Mouse (Mus musculus) heart, embryonic 14.5 days (tissue): ENCODE measurements around the gene Slc16a2. TPM values are rescaled to one million over a fixed set of nuclear protein-coding genes. Genes with fewer than 3 reads are reported as not detected.

Experiments
- ATAC-seq: fragments of 200-750 bp; cut with Nextera tagmentation; 2 replicates; pipeline ENCODE4 v1.8.0; 2017; ENCODE audit warnings: low read depth, moderate TSS enrichment; ENCODE audit not compliant: insufficient number of reproducible peaks, insufficient read depth, low FRiP score
- H3K27ac ChIP-seq, 2 experiments: fragments of 200-500 bp in 1 of 2; fragments of 300-500 bp in 1 of 2; sonication (generic) in 1 of 2; replicated peaks in 1 of 2; 2 replicates each; pipeline ENCODE4 v1.5.1; 2012 to 2014; ENCODE audit warnings: low read depth in 2 of 2, low read length in 2 of 2, control low read depth in 1 of 2, mild to moderate bottlenecking in 1 of 2, mixed read lengths in 1 of 2; ENCODE audit not compliant: control insufficient read depth in 1 of 2, insufficient read depth in 1 of 2
- H3K27me3 ChIP-seq: fragments of 300-500 bp; sonication (generic); 2 replicates; pipeline ENCODE4 v1.6.1; 2014; ENCODE audit warnings: mild to moderate bottlenecking, low read length, control low read depth; ENCODE audit not compliant: control insufficient read depth, insufficient read depth
- H3K36me3 ChIP-seq: fragments of 300-500 bp; sonication (generic); 2 replicates; pipeline ENCODE4 v1.6.1; 2014; ENCODE audit warnings: mild to moderate bottlenecking, control low read depth, low read length, mixed read lengths; ENCODE audit not compliant: control insufficient read depth, insufficient read depth
- H3K4me1 ChIP-seq, 2 experiments: fragments of 200-500 bp in 1 of 2; fragments of 300-500 bp in 1 of 2; sonication (generic) in 1 of 2; 2 replicates each; pipeline ENCODE4 v1.6.1; 2012 to 2014; ENCODE audit warnings: low read length in 2 of 2, control low read depth in 1 of 2, mixed read lengths in 1 of 2; ENCODE audit not compliant: control insufficient read depth in 2 of 2, insufficient read depth in 2 of 2
- H3K4me2 ChIP-seq: fragments of 300-500 bp; sonication (generic); 2 replicates; pipeline ENCODE4 v1.6.1; 2014; ENCODE audit warnings: mild to moderate bottlenecking, low read length
- H3K4me3 ChIP-seq, 2 experiments: fragments of 200-500 bp in 1 of 2; fragments of 300-500 bp in 1 of 2; sonication (generic) in 1 of 2; 2 replicates each; pipeline ENCODE4 v1.5.1; 2012 to 2014; ENCODE audit warnings: low read length in 2 of 2, mild to moderate bottlenecking in 2 of 2, control low read depth in 1 of 2, low read depth in 1 of 2, moderate library complexity in 1 of 2; ENCODE audit not compliant: control insufficient read depth in 1 of 2, insufficient read depth in 1 of 2
- H3K9ac ChIP-seq: fragments of 300-500 bp; sonication (generic); 2 replicates; pipeline ENCODE4 v1.6.1; 2014; ENCODE audit warnings: mild to moderate bottlenecking, low read length
- H3K9me3 ChIP-seq: fragments of 300-500 bp; sonication (generic); 2 replicates; pipeline ENCODE4 v1.6.1; 2016; ENCODE audit warnings: low read length, control low read depth; ENCODE audit not compliant: control insufficient read depth
- WGBS: fragments of 180-500 bp; shearing (Covaris S2); extraction: QIAGEN DNeasy Blood & Tissue Kit; methylation state at CpG from one replicate; pipeline ENCODE4 v1.1.7; 2014; 5-methylcytosine and 5-hydroxymethylcytosine counted together
- polyA plus RNA-seq: library from polyadenylated mRNA; unstranded; fragments of >200 nt; fragmentation: Nextera tagmentation; extraction: Ambion mirVana; gene quantifications from 2 replicates; pipeline ENCODE4 v1.2.1, GENCODE M21; 2014

Slc16a2 gene
- polyA plus RNA-seq, 1 experiment from 2014 or later = 25.9 TPM

DNA sequence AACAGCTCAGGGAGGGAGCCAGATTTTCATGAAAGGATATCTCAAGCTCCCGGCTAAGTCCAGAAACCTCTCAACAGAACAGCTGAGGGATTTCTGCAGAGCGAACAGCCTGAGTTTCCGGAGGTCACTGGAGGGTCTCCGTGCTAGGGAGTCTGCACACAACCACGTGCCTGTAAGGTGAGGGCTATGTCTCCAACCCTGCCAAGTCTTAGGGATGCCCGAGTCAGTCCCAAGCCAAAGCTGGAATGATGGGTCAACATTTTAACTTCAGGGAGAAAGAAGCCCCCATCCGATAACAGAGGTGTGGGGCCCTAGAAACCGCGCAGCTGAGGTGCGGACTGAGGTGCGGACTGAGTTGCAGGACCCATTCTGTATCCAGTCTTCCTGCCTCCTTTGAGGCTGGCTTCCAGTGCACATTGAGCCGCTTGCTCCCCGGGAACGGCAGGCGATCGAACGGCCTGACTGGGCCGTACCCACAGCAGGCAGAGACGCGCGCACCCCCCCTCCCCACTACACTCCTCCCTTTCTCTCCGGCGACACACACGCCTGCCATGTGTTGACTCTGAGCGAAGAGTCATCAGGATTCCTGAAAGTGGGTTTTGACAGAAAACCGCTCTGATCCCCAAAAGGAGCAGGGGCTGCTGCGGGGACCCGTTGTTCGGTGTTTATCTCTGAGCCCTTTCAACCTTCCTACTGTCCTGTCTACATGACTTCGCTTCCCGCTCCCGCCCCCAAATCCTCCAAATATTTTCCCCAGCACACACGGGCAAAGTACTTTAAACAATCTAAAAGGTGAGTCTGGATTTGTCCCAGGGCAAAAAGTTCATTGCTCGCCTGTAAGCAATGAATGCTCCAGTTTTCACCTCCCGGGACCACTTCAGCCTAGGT lies 1.2 kb downstream of the Slc16a2 start:
- H3K9ac ChIP-seq = peak overlapping the region; percentile 75
- no peaks in the 10 kb centered on the region for H3K36me3 ChIP-seq
- H3K27ac ChIP-seq = peak overlapping the region in 1 of 2 experiments; percentile 30; a peak in 1 of 4 replicates
- H3K4me3 ChIP-seq = peak overlapping the region; percentile 49 to 52
- peaks cover 39% of the 10 kb centered on the region for H3K27me3 ChIP-seq
- WGBS = 24% methylated on average over 35 of the region's 35 CpGs
- peak overlapping the region; percentile 86 for H3K4me2 ChIP-seq
- H3K4me1 ChIP-seq = no peaks in the 10 kb centered on the region
- no peak for ATAC-seq
- H3K9me3 ChIP-seq = no peaks in the 10 kb centered on the region

DNA sequence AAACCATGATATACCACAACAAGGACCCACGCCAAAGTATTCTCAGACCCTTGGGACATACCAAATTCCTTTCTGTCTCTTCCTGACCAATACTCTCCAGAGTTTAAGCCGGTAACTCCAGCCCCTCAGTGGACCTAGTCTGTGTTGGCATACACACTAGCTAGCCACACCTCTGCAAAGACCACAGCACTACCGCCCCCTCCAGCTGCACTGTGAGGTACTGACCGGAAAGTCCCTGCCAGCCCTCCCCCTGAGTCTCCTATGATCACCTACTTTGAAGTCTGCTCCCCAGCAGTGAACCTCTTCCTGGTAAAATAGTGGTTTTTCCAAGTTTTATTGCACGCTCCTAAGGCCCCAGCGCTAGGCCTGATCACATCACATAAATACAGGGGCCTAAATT lies 2.5 kb downstream of the Slc16a2 start:
- H3K4me1 ChIP-seq = no peaks in the 10 kb centered on the region
- peak overlapping the region; percentile 86 for H3K4me2 ChIP-seq
- H3K4me3 ChIP-seq = peak overlapping the region; percentile 49 to 52; a peak in 3 of 4 replicates
- no peaks in the 10 kb centered on the region for H3K9me3 ChIP-seq
- H3K27ac ChIP-seq = no peak overlapping the region
- no peak overlapping the region; the same call in 1 of the 2 replicates for H3K9ac ChIP-seq
- H3K36me3 ChIP-seq = no peaks in the 10 kb centered on the region
- 63% methylated on average over 6 of the region's 6 CpGs for WGBS
- no peak for ATAC-seq
- H3K27me3 ChIP-seq = peaks cover 49% of the 10 kb centered on the region

DNA sequence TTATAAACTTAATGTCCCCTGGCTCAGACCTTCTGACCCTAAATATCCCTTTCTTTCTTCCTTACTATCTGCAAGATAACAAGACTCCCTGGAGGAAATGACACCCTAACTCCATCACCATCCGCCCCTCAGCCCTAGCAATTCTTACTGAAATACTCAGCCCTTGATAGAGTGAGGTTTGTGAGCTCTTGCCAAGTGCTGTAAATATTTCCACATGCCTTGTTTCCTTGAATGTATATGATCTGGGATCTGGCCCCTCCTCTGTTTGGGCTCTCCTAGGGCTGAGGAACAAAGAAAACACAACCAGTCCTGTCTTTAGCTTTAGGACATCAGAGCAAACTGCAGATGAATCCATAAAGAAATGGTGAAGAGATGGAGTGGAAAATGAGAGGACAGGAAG lies 9.1 kb downstream of the Slc16a2 start:
- WGBS = 50% methylated on average over 1 of the region's 1 CpGs

DNA sequence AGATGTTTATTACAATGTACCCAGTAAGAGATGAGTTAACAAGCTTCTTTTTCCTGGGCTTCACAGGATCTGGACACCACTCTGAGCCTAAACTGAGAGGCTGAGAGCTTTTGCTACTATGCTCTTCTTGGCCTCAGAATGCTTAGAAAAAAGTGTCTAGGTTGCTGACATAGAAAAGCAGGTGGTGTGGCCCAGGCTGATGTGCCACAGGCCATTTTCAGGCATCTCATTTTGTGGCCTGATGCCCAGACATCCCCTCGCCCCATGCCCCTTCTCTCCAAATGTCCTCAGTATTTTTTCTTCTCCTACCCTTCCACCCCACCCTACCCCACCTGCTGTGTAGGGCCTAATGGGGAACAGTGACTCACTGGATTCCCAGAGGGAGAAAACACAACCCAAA lies 11.3 kb downstream of the Slc16a2 start:
- no peak overlapping the region for H3K4me2 ChIP-seq
- H3K4me1 ChIP-seq = peaks cover 2 to 4% of the 10 kb centered on the region in 2 experiments; a peak in 2 of 4 replicates
- H3K9me3 ChIP-seq = no peaks in the 10 kb centered on the region
- WGBS = 50% methylated on average over 1 of the region's 1 CpGs
- no peak overlapping the region for H3K4me3 ChIP-seq
- H3K27me3 ChIP-seq = peaks cover 49% of the 10 kb centered on the region
- H3K27ac ChIP-seq = no peak overlapping the region
- no peak overlapping the region for H3K9ac ChIP-seq
- no peak for ATAC-seq
- no peaks in the 10 kb centered on the region for H3K36me3 ChIP-seq

More for the DNA sequence above, 9.1 kb downstream of the Slc16a2 start:
- Histone ChIP-seq H3K4me2 (no peak overlapping the region), H3K4me3 (no peak overlapping the region), H3K27ac (0 out of 4 replicates have a peak overlapping the region, but pooled peaks have one; percentile 6 to 16), H3K27me3 (peaks cover 57% of the 10 kb centered on the region), H3K9me3 (no peaks in the 10 kb centered on the region), H3K4me1 (no peaks in the 10 kb centered on the region), H3K9ac (no peak overlapping the region), H3K36me3 (no peaks in the 10 kb centered on the region)
- ATAC-seq = no peak

DNA sequence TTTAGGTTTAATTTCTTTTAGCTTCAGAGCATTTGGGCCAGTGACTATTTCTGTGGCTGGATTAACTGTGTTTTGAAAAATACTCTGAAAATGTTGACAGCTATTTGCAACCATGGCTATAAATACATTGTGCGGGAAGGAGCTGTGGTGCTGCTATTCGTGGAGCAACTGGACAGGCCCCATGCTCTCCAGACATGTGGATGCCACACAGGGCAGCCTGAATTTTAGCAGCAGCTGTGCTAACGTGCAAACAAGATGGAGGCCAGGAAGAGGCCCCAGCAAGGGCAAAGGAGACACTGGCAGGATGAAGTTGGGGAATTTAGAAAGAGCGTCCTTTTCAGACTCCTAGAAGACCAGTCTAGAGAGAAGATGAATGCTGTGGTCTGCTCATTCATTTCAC lies 15.4 kb downstream of the Slc16a2 start:
- Histone ChIP-seq H3K9ac (no peak overlapping the region), H3K9me3 (no peaks in the 10 kb centered on the region), H3K4me3 (no peak overlapping the region), H3K27me3 (peaks cover 56% of the 10 kb centered on the region), H3K4me2 (no peak overlapping the region), H3K27ac (no peak overlapping the region), H3K36me3 (no peaks in the 10 kb centered on the region), H3K4me1 (peaks cover 2 to 4% of the 10 kb centered on the region in 2 experiments; a peak in 2 of 4 replicates)
- WGBS = 48% methylated on average over 4 of the region's 4 CpGs
- no peak for ATAC-seq

DNA sequence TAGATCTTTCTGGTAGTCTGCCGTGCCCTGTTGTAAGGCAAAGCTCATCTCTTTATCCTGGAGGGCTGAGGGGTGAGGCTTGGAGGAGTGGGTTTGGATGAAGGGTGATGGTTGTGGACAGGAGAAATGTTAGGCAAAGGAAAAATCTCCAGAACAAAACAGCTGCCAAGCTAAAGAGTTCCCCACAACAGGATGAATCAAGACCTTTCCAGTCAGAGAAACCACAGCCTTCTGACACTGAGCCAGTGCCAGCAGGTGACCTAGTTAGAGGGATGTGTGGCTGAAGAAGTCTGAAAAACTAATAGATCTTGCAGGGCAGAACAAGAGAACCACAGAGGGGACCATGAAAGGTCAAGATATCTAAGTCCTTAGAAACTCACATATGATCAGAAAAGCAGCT lies 24.8 kb downstream of the Slc16a2 start:
- H3K9ac ChIP-seq = no peak overlapping the region
- H3K27me3 ChIP-seq = peaks cover 47% of the 10 kb centered on the region
- H3K27ac ChIP-seq = no peak overlapping the region
- no peaks in the 10 kb centered on the region for H3K36me3 ChIP-seq
- H3K4me2 ChIP-seq = no peak overlapping the region
- H3K4me1 ChIP-seq = no peaks in the 10 kb centered on the region
- H3K4me3 ChIP-seq = no peak overlapping the region
- 85% methylated on average over 1 of the region's 1 CpGs for WGBS
- no peaks in the 10 kb centered on the region for H3K9me3 ChIP-seq
- no peak for ATAC-seq

DNA sequence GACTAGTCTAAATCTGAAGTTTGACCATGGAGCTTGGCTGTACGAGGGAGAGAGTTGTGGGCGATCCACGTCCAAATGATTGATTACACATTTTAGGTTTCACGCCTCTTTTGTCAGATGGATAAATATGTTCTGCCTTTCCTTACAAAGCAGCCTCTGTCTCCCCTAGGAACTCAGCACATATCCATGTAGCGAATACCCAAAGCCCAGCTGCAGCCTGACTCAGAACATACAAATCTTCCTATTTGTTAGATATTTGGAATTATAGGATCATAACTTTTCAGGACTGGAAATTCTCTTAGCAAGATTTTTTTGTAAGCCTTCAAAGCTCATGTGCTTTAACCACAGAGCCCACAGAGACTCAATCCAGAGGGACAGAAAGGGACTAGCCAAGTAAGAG lies 26.3 kb downstream of the Slc16a2 start:
- no peak overlapping the region for H3K27ac ChIP-seq
- ATAC-seq = no peak
- H3K36me3 ChIP-seq = no peaks in the 10 kb centered on the region
- no peak overlapping the region for H3K4me3 ChIP-seq
- H3K9ac ChIP-seq = no peak overlapping the region
- no peak overlapping the region for H3K4me2 ChIP-seq
- 76% methylated on average over 5 of the region's 5 CpGs for WGBS
- no peaks in the 10 kb centered on the region for H3K4me1 ChIP-seq
- peaks cover 53% of the 10 kb centered on the region for H3K27me3 ChIP-seq
- H3K9me3 ChIP-seq = no peaks in the 10 kb centered on the region
